Mouse (Mus musculus) layer of hippocampus, adult 9-10 months (tissue): ENCODE measurements at regions not wholly inside any gene's neighbourhood (a gene's known extent, or its start where the extent isn't known, plus 50 kb on each side); places are given as distances from the start of the nearest gene placed in this dataset.

ENCODE experiments used
- DNase-seq: peaks from one replicate; pipeline ENCODE4 v3.0.0; 2022; ENCODE audit warnings: low spot score

- DNase-seq, result no peak
Measured at GRCm38 (mm10) chr11:113178375-113178774, 396.4 kb downstream of the Sox9 start.

GRCm38 (mm10) chr11:113180008-113180407, 398.0 kb downstream of the Sox9 start:
- no peak for DNase-seq

GRCm38 (mm10) chr11:113182083-113182861, 400.2 kb downstream of the Sox9 start:
- no peak for DNase-seq

GRCm38 (mm10) chr11:113183556-113183955, 401.5 kb downstream of the Sox9 start:
- DNase-seq, result no peak

DNA sequence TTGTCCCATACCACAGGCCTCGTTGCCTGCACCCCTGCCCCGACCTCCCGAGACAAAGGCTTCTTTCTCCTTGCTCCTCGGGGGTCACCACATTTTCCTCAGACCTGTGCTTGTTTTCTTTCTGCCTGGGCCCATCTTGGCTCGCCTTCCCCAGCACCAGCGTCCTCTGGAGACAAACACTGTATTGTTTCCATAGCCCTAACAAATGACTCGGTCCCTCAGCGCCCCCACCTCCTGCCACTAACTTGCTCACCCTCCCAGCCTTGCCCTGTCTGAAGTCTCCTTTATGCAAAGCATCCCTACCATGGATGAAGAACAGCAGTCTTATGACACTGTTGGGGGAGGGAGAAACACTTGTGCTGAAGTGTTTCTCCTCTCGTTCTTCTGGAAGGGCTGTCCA, 402.1 kb downstream of the Sox9 start:
- DNase-seq, result no peak

- DNase-seq, result no peak
Measured at GRCm38 (mm10) chr11:113187407-113187806, 405.4 kb downstream of the Sox9 start.

DNA sequence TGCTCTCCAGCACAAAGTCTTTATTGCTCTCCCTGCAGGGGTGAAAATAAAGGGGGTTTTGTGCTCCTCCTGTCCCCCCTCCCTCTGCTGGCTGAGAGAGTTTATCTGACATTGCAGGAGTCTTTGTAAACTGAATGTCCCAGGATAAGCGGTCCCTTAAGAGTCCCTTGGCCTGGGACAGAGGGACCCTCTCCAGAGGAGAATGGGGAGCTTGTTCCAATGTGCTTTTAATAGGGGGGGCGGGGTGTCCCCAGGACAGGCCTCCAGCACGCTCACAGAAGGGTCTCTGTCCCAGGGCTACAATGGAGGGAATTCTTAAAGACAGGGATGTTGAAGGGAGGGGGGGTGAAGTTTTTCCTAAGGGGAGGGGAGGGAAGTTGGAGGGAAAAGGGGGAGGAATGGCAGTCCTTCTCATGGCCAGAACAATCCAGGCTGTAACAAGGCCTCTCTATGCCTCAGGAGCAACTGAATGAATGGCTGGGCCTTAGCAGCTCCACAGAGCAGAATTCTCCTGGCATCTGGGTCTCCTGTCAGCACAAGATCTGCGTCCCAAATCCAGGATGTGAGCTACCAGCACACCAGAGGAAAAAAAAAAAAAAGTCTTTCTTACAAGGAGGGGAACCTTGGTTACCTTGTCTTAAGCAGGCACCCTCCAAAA, 406.4 kb downstream of the Sox9 start:
- DNase-seq, result no peak

DNA sequence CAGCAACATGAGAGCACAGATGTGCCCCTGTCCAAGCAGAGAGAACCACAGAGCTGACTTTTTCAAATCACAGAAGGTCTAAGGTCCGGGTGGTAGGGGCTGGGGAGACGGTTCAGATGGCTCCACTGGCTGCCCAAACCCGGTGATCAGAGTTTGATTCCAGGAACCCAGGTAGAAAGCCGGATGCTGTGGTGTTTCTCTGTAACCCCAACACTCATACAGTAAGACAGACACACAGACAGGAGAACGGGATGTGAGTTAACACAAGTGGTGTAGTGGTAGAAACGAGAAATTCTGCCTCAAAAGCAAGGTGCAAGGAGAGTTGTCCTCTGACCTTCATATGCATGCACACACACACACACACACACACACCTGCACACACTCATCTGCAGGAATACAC, 408.0 kb downstream of the Sox9 start:
- no peak for DNase-seq

DNA sequence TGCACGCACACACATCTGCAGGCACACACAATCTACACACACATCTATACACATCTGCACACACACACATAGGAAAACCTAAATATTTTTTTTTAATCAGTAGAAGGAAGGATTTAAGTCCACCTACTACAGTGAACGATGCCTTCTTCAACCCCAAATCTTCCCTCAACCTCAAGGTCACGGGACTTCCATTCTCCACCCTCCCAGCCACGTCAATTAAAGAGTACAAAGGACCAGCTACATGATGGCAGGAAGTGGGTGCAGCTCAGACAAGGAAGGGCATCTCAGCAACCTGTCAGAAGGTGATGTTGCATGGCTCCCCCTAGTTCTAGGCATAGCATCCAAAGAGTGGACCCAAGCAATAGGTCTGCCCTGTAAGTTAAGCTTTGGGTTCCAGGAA, 408.5 kb downstream of the Sox9 start:
- no peak for DNase-seq

DNA sequence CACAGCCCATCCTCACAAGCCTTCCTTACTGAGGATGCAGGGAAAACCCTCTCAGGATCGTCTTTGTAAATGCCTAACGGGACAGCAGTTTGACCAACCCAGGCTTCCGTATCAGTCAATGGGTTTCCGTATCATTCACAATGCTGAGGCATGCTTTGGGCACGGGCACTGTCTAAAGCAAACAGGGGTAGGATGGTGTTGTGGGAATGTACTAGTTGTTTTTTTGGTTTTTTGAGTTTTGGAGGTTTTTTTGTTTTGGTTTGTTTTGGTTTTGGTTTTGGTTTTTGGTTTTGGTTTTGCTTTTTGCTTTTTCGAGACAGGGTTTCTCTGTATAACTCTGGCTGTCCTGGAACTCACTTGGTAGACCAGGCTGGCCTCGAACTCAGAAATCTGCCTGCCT, 409.0 kb downstream of the Sox9 start:
- no peak for DNase-seq

- DNase-seq, result no peak
Measured at GRCm38 (mm10) chr11:113192086-113192856, 410.2 kb downstream of the Sox9 start.

GRCm38 (mm10) chr11:113194144-113194827, 412.3 kb downstream of the Sox9 start:
- DNase-seq, result no peak
